Comparison of ENCODE assay signal across 29 mouse cellular contexts in genomic region chr11:61026381-61026780, GRCm38 (mm10). TPM values are rescaled to one million over a fixed set of nuclear protein-coding genes. Genes with fewer than 3 reads are reported as not detected.
DNase-seq lines count a peak whose midpoint lies in the region; ATAC-seq lines count a peak whose summit lies in the region.
"Had no signal": no experiment of that assay in that cellular context is flagged by ENCODE, and none has a peak within 500 bp of the region (broad histone marks: within the 10 kb centered on the region; RNA-seq: fewer than 3 reads in every experiment).

No protein-coding gene starts in this region.

- H3K4me2 ChIP-seq in heart, embryonic 13.5 days, result no peak overlapping the region
- H3K4me2 ChIP-seq in hindbrain, embryonic 12.5 days (replicated peaks), result no peak overlapping the region
- no peak overlapping the region for H3K4me2 ChIP-seq in hindbrain, embryonic 11.5 days (replicated peaks; ENCODE audit: low read depth, low read length)
- H3K4me2 ChIP-seq: embryonic facial prominence, embryonic 12.5 days; intestine, embryonic 15.5 days; limb, embryonic 12.5 days; liver, embryonic 15.5 days; lung, embryonic 14.5 days; midbrain, embryonic 15.5 days had no signal

- peaks cover 37% of the 10 kb centered on the region for H3K27me3 ChIP-seq in heart, embryonic 13.5 days (replicated peaks)
- peaks cover 43% of the 10 kb centered on the region for H3K27me3 ChIP-seq in hindbrain, embryonic 12.5 days
- peaks cover 37% of the 10 kb centered on the region for H3K27me3 ChIP-seq in hindbrain, embryonic 11.5 days (ENCODE audit: control insufficient read depth, insufficient read depth, low read length)

- 91% methylated on average over 6 of the region's 6 CpGs for WGBS in heart, embryonic 13.5 days
- 86% methylated on average over 6 of the region's 6 CpGs for WGBS in hindbrain, embryonic 12.5 days
- 87% methylated on average over 6 of the region's 6 CpGs for WGBS in hindbrain, embryonic 11.5 days

- intact Hi-C loops in heart, postnatal 10 days (cut with DNase I), result no loop called here

- H3K4me3 ChIP-seq in heart, embryonic 13.5 days, result no peak overlapping the region
- no peak overlapping the region for H3K4me3 ChIP-seq in hindbrain, embryonic 12.5 days
- no peak overlapping the region for H3K4me3 ChIP-seq in hindbrain, embryonic 11.5 days (ENCODE audit: low read depth, low read length)
- H3K4me3 ChIP-seq: embryonic facial prominence, embryonic 12.5 days; intestine, embryonic 15.5 days; layer of hippocampus, adult 2 months; left cerebral cortex, adult 2 months; limb, embryonic 12.5 days; liver, embryonic 15.5 days; midbrain, embryonic 10.5 days; midbrain, embryonic 15.5 days had no signal

- ATAC-seq in heart, embryonic 13.5 days (ENCODE audit: extremely low read depth, insufficient number of reproducible peaks, low FRiP score, low TSS enrichment), result no peak
- no peak for ATAC-seq in hindbrain, embryonic 12.5 days (ENCODE audit: low FRiP score)
- no peak for ATAC-seq in hindbrain, embryonic 11.5 days (ENCODE audit: low FRiP score)
- ATAC-seq: forebrain, embryonic 14.5 days; hindbrain, postnatal 0 days; intestine, embryonic 15.5 days had no signal

- DNase-seq in cerebellum, postnatal 25 days, result peak; percentile 36 to 48
- DNase-seq in cerebellum, adult 11 months, result no peak
- no peak for DNase-seq in heart, postnatal 10 days
- no peak for DNase-seq in hindbrain, embryonic 11.5 days (ENCODE audit: low spot score)
- DNase-seq: adrenal gland, postnatal 25 days; B cell, adult 2 months; embryo, embryonic 11 days; gastrocnemius, postnatal 25 days; kidney, adult 2 months; kidney, postnatal 36 days; lung, embryonic 14.5 days; right cerebral cortex, postnatal 4 days; thymus, adult 18-20 months; thymus, postnatal 25 days had no signal

- peaks cover 76% of the 10 kb centered on the region for H3K4me1 ChIP-seq in heart, embryonic 13.5 days
- H3K4me1 ChIP-seq in hindbrain, embryonic 12.5 days, result peaks cover 51% of the 10 kb centered on the region
- H3K4me1 ChIP-seq in hindbrain, embryonic 11.5 days (replicated peaks; ENCODE audit: control insufficient read depth, insufficient read depth, low read length), result peaks cover 6% of the 10 kb centered on the region

- no peak overlapping the region; the same call in 1 of the 2 replicates for H3K9ac ChIP-seq in heart, embryonic 13.5 days
- H3K9ac ChIP-seq in hindbrain, embryonic 12.5 days, result no peak overlapping the region
- no peak overlapping the region for H3K9ac ChIP-seq in hindbrain, embryonic 11.5 days (ENCODE audit: low read depth, low read length)
- H3K9ac ChIP-seq: embryonic facial prominence, embryonic 12.5 days; intestine, embryonic 15.5 days; limb, embryonic 12.5 days; liver, embryonic 15.5 days; lung, embryonic 14.5 days; midbrain, embryonic 15.5 days had no signal

- H3K27ac ChIP-seq in heart, embryonic 13.5 days (replicated peaks), result peak overlapping the region; percentile 86
- 0 out of 2 replicates have a peak overlapping the region, but pooled peaks have one; percentile 48 for H3K27ac ChIP-seq in hindbrain, embryonic 12.5 days
- no peak overlapping the region for H3K27ac ChIP-seq in hindbrain, embryonic 11.5 days (ENCODE audit: low read depth, low read length)
- H3K27ac ChIP-seq: embryonic facial prominence, embryonic 12.5 days; hindbrain, postnatal 0 days; intestine, embryonic 15.5 days; layer of hippocampus, adult 2 months; left cerebral cortex, adult 2 months; limb, embryonic 12.5 days; liver, embryonic 15.5 days; midbrain, embryonic 10.5 days; midbrain, embryonic 15.5 days; stomach, postnatal 0 days had no signal

- no peaks in the 10 kb centered on the region for H3K36me3 ChIP-seq in heart, embryonic 13.5 days
- H3K36me3 ChIP-seq in hindbrain, embryonic 12.5 days, result no peaks in the 10 kb centered on the region
- no peaks in the 10 kb centered on the region for H3K36me3 ChIP-seq in hindbrain, embryonic 11.5 days (ENCODE audit: control insufficient read depth, insufficient read depth, low read length)
- H3K36me3 ChIP-seq: embryonic facial prominence, embryonic 12.5 days; intestine, embryonic 15.5 days; limb, embryonic 12.5 days; liver, embryonic 15.5 days; midbrain, embryonic 10.5 days; midbrain, embryonic 15.5 days had no signal

- no peaks in the 10 kb centered on the region for H3K9me3 ChIP-seq in heart, embryonic 13.5 days
- no peaks in the 10 kb centered on the region for H3K9me3 ChIP-seq in hindbrain, embryonic 12.5 days (replicated peaks)
- H3K9me3 ChIP-seq in hindbrain, embryonic 11.5 days (ENCODE audit: control insufficient read depth, low read length), result no peaks in the 10 kb centered on the region
- H3K9me3 ChIP-seq: embryonic facial prominence, embryonic 12.5 days; intestine, embryonic 15.5 days; limb, embryonic 12.5 days; liver, embryonic 15.5 days; midbrain, embryonic 10.5 days; midbrain, embryonic 15.5 days had no signal

RNA-seq across cellular contexts. Expression of gene Kcnj12, which starts 4.0 kb away (rescaled TPM):
- 2.6 and 3.0 TPM in 2 replicates for polyA plus RNA-seq in heart, embryonic 13.5 days (2015; fragmentation: Nextera tagmentation; extraction: Ambion mirVana)
- total RNA-seq in heart, postnatal 10 days (2021), result 10 to 100 TPM; 20.6 to 24.7 TPM
- 2.7 and 3.2 TPM in 2 replicates for polyA plus RNA-seq in hindbrain, embryonic 12.5 days (2016; fragmentation: Nextera tagmentation; extraction: Ambion mirVana)
- 1.7 and 3.3 TPM in 2 replicates for polyA plus RNA-seq in hindbrain, embryonic 11.5 days (2014; fragmentation: Nextera tagmentation; extraction: Ambion mirVana)
- total RNA-seq: liver, adult 2 months; megakaryocyte progenitor cell, adult 5-6 weeks had no signal
- polyA plus RNA-seq: liver, adult 2 months; liver, embryonic 15.5 days had no signal

Comparison
In these comparisons a context has a peak if more than half of its experiments do, and no peak if none do; other contexts are left out.
1. DNase-seq: peak in cerebellum, postnatal 25 days (2 of 2); none in cerebellum, adult 11 months (single experiment), heart, postnatal 10 days (0 of 2) and hindbrain, embryonic 11.5 days (single experiment).